Mouse (Mus musculus): ENCODE results near the gene Cenpu. TPM values are rescaled to one million over a fixed set of nuclear protein-coding genes. Genes with fewer than 3 reads are reported as not detected.

The Cenpu gene
- polyA plus RNA-seq, 1 experiment from 2014 or later = 19.6 TPM

- no peak overlapping the region for H3K4me3 ChIP-seq (ENCODE audit: low read depth, low read length)
- H3K9me3 ChIP-seq (replicated peaks; ENCODE audit: control insufficient read depth, low read length) = no peaks in the 10 kb centered on the region
- H3K27me3 ChIP-seq (replicated peaks; ENCODE audit: control insufficient read depth, insufficient read depth, low read length) = no peaks in the 10 kb centered on the region
- no peak overlapping the region for H3K27ac ChIP-seq (ENCODE audit: low read depth, low read length)
- DNase-seq (ENCODE audit: low spot score) (no peak), ATAC-seq (no peak)
- H3K36me3 ChIP-seq (ENCODE audit: control insufficient read depth, insufficient read depth, low read length) = no peaks in the 10 kb centered on the region
- WGBS = 100% methylated on average over 1 of the region's 1 CpGs
- no peaks in the 10 kb centered on the region for H3K4me1 ChIP-seq (ENCODE audit: control insufficient read depth, insufficient read depth, low read length)
- no peak overlapping the region for H3K4me2 ChIP-seq (ENCODE audit: low read length)
- no peak overlapping the region for H3K9ac ChIP-seq (ENCODE audit: low read length)
Observed at GRCm38 (mm10) chr8:46514027-46514426, 37.8 kb upstream of the Cenpu start.

DNA sequence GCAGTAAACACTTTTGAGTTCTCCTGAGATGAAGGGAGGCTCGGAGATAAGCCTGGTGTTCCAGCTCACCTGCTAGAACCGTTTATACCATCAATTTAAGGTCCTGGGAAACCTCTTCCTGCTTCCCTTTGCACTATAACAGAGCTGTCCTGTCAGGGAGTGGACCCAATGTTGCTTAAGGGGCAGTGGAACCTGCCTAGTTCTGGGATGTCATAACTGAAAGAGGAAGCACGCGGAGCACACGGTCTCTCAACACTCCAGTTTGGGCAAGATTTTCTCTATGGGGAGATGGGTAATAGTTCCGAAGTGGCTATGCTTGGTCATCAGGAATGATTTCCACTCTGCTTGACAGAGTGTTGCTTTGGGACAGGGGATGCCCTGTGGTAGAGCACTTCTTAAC, 31.2 kb upstream of the Cenpu start:
- Histone ChIP-seq H3K36me3 (ENCODE audit: control insufficient read depth, insufficient read depth, low read length) (no peaks in the 10 kb centered on the region), H3K9ac (ENCODE audit: low read length) (no peak overlapping the region), H3K27me3 (replicated peaks; ENCODE audit: control insufficient read depth, insufficient read depth, low read length) (no peaks in the 10 kb centered on the region), H3K27ac (ENCODE audit: low read depth, low read length) (no peak overlapping the region), H3K4me3 (ENCODE audit: low read depth, low read length) (no peak overlapping the region), H3K4me1 (ENCODE audit: control insufficient read depth, insufficient read depth, low read length) (no peaks in the 10 kb centered on the region), H3K4me2 (ENCODE audit: low read length) (no peak overlapping the region), H3K9me3 (replicated peaks; ENCODE audit: control insufficient read depth, low read length) (no peaks in the 10 kb centered on the region)
- DNase-seq (ENCODE audit: low spot score) = no peak
- no peak for ATAC-seq
- WGBS = 90% methylated on average over 6 of the region's 6 CpGs

- Histone ChIP-seq H3K27me3 (replicated peaks; ENCODE audit: control insufficient read depth, insufficient read depth, low read length) (no peaks in the 10 kb centered on the region), H3K9ac (ENCODE audit: low read length) (no peak overlapping the region), H3K4me3 (ENCODE audit: low read depth, low read length) (no peak overlapping the region), H3K36me3 (ENCODE audit: control insufficient read depth, insufficient read depth, low read length) (no peaks in the 10 kb centered on the region), H3K9me3 (replicated peaks; ENCODE audit: control insufficient read depth, low read length) (no peaks in the 10 kb centered on the region), H3K27ac (ENCODE audit: low read depth, low read length) (no peak overlapping the region), H3K4me2 (ENCODE audit: low read length) (no peak overlapping the region), H3K4me1 (ENCODE audit: control insufficient read depth, insufficient read depth, low read length) (no peaks in the 10 kb centered on the region)
- no peak for ATAC-seq
- WGBS = 86% methylated on average over 8 of the region's 8 CpGs
- no peak for DNase-seq (ENCODE audit: low spot score)
Observed at GRCm38 (mm10) chr8:46526098-46526497, 25.7 kb upstream of the Cenpu start.

- DNase-seq (ENCODE audit: low spot score) = peak; percentile 58
- WGBS = 61% methylated on average over 10 of the region's 10 CpGs
Observed at GRCm38 (mm10) chr8:46526821-46527220, 25.0 kb upstream of the Cenpu start.

GRCm38 (mm10) chr8:46529508-46529907, 22.3 kb upstream of the Cenpu start:
- no peak for DNase-seq (ENCODE audit: low spot score)
- Histone ChIP-seq H3K4me2 (ENCODE audit: low read length) (no peak overlapping the region), H3K27ac (ENCODE audit: low read depth, low read length) (no peak overlapping the region), H3K4me1 (ENCODE audit: control insufficient read depth, insufficient read depth, low read length) (no peaks in the 10 kb centered on the region), H3K27me3 (replicated peaks; ENCODE audit: control insufficient read depth, insufficient read depth, low read length) (no peaks in the 10 kb centered on the region), H3K9ac (ENCODE audit: low read length) (no peak overlapping the region), H3K9me3 (replicated peaks; ENCODE audit: control insufficient read depth, low read length) (no peaks in the 10 kb centered on the region), H3K4me3 (ENCODE audit: low read depth, low read length) (no peak overlapping the region), H3K36me3 (ENCODE audit: control insufficient read depth, insufficient read depth, low read length) (no peaks in the 10 kb centered on the region)
- 81% methylated on average over 4 of the region's 4 CpGs for WGBS
- ATAC-seq = no peak

More at GRCm38 (mm10) chr8:46526821-46527220, 25.0 kb upstream of the Cenpu start:
- H3K36me3 ChIP-seq (ENCODE audit: control insufficient read depth, insufficient read depth, low read length) = no peaks in the 10 kb centered on the region
- no peak overlapping the region for H3K4me3 ChIP-seq (ENCODE audit: low read depth, low read length)
- H3K27ac ChIP-seq (ENCODE audit: low read depth, low read length) = no peak overlapping the region
- H3K4me1 ChIP-seq (ENCODE audit: control insufficient read depth, insufficient read depth, low read length) = no peaks in the 10 kb centered on the region
- ATAC-seq = peak; percentile 63; the same call in 1 of the 2 replicates
- H3K4me2 ChIP-seq (ENCODE audit: low read length) = no peak overlapping the region
- no peaks in the 10 kb centered on the region for H3K27me3 ChIP-seq (replicated peaks; ENCODE audit: control insufficient read depth, insufficient read depth, low read length)
- no peak overlapping the region for H3K9ac ChIP-seq (ENCODE audit: low read length)
- H3K9me3 ChIP-seq (replicated peaks; ENCODE audit: control insufficient read depth, low read length) = no peaks in the 10 kb centered on the region

DNA sequence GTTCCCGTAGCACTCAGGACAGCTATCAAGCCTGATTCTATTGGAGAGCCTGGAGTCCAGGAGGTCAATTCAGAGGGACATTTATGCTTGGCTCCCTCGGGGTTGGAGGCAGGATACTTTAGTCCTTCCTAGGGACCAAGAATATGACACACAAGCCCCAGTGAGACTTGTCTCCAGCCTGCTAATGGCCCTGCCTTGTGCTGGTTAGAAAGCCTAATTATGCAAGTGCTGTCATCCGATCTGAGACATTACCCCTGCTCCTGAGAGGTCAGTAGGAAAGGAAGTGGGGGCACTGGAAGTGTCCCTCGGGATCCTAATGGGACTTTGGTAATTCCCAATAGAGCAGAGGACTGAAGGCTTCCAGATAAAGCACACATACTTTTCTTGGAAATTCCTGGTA, 21.3 kb upstream of the Cenpu start:
- 58% methylated on average over 4 of the region's 4 CpGs for WGBS
- H3K9ac ChIP-seq (ENCODE audit: low read length) = no peak overlapping the region
- H3K36me3 ChIP-seq (ENCODE audit: control insufficient read depth, insufficient read depth, low read length) = no peaks in the 10 kb centered on the region
- H3K27me3 ChIP-seq (replicated peaks; ENCODE audit: control insufficient read depth, insufficient read depth, low read length) = no peaks in the 10 kb centered on the region
- H3K9me3 ChIP-seq (replicated peaks; ENCODE audit: control insufficient read depth, low read length) = no peaks in the 10 kb centered on the region
- H3K4me3 ChIP-seq (ENCODE audit: low read depth, low read length) = no peak overlapping the region
- ATAC-seq (no peak), DNase-seq (ENCODE audit: low spot score) (no peak)
- no peaks in the 10 kb centered on the region for H3K4me1 ChIP-seq (ENCODE audit: control insufficient read depth, insufficient read depth, low read length)
- H3K27ac ChIP-seq (ENCODE audit: low read depth, low read length) = no peak overlapping the region
- H3K4me2 ChIP-seq (ENCODE audit: low read length) = no peak overlapping the region

GRCm38 (mm10) chr8:46533926-46534325, 17.9 kb upstream of the Cenpu start:
- Histone ChIP-seq H3K4me2 (ENCODE audit: low read length) (no peak overlapping the region), H3K9me3 (replicated peaks; ENCODE audit: control insufficient read depth, low read length) (no peaks in the 10 kb centered on the region), H3K4me1 (ENCODE audit: control insufficient read depth, insufficient read depth, low read length) (no peaks in the 10 kb centered on the region), H3K27me3 (replicated peaks; ENCODE audit: control insufficient read depth, insufficient read depth, low read length) (no peaks in the 10 kb centered on the region), H3K4me3 (ENCODE audit: low read depth, low read length) (no peak overlapping the region), H3K27ac (ENCODE audit: low read depth, low read length) (no peak overlapping the region), H3K9ac (ENCODE audit: low read length) (no peak overlapping the region), H3K36me3 (ENCODE audit: control insufficient read depth, insufficient read depth, low read length) (no peaks in the 10 kb centered on the region)
- 91% methylated on average over 7 of the region's 7 CpGs for WGBS
- ATAC-seq (no peak), DNase-seq (ENCODE audit: low spot score) (no peak)

DNA sequence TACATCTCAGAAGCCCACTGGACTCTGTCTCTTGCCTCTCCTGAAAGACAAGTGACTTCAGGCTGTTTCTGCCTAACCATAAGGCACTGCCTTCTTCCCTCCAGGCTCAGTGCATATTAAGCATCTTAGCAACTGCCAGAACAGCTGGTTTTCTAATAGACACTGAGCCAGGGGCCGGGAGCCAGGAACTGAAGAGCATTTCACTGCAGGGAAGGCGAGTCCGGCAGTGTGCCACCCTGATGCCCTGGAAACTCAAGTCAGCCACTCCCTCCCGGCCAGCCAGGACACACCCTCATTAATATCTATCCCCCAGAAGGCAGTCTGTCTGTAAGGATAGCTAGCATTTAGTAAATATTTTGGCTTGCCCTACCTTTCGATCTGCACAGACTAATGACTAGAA, 12.1 kb upstream of the Cenpu start:
- H3K4me3 ChIP-seq (ENCODE audit: low read depth, low read length) = no peak overlapping the region
- H3K9me3 ChIP-seq (replicated peaks; ENCODE audit: control insufficient read depth, low read length) = no peaks in the 10 kb centered on the region
- no peak overlapping the region for H3K9ac ChIP-seq (ENCODE audit: low read length)
- no peaks in the 10 kb centered on the region for H3K36me3 ChIP-seq (ENCODE audit: control insufficient read depth, insufficient read depth, low read length)
- H3K4me2 ChIP-seq (ENCODE audit: low read length) = no peak overlapping the region
- peak; percentile 34; the same call in 1 of the 2 replicates for ATAC-seq
- WGBS = 55% methylated on average over 5 of the region's 5 CpGs
- H3K27me3 ChIP-seq (replicated peaks; ENCODE audit: control insufficient read depth, insufficient read depth, low read length) = no peaks in the 10 kb centered on the region
- DNase-seq (ENCODE audit: low spot score) = peak; percentile 33
- no peak overlapping the region for H3K27ac ChIP-seq (ENCODE audit: low read depth, low read length)
- no peaks in the 10 kb centered on the region for H3K4me1 ChIP-seq (ENCODE audit: control insufficient read depth, insufficient read depth, low read length)

GRCm38 (mm10) chr8:46543191-46543590, 8.6 kb upstream of the Cenpu start:
- Histone ChIP-seq H3K4me2 (ENCODE audit: low read length) (no peak overlapping the region), H3K27ac (ENCODE audit: low read depth, low read length) (no peak overlapping the region), H3K27me3 (replicated peaks; ENCODE audit: control insufficient read depth, insufficient read depth, low read length) (no peaks in the 10 kb centered on the region), H3K4me1 (ENCODE audit: control insufficient read depth, insufficient read depth, low read length) (no peaks in the 10 kb centered on the region), H3K4me3 (ENCODE audit: low read depth, low read length) (no peak overlapping the region), H3K9me3 (replicated peaks; ENCODE audit: control insufficient read depth, low read length) (no peaks in the 10 kb centered on the region), H3K36me3 (ENCODE audit: control insufficient read depth, insufficient read depth, low read length) (no peaks in the 10 kb centered on the region), H3K9ac (ENCODE audit: low read length) (no peak overlapping the region)
- DNase-seq (ENCODE audit: low spot score) (no peak), ATAC-seq (no peak)
- 78% methylated on average over 7 of the region's 7 CpGs for WGBS

All from forebrain, embryonic 14.5 days (tissue).